Comparison of ENCODE assay signal across 15 mouse cellular contexts in genomic region chr7:89423688-89424255, GRCm38 (mm10). TPM values are rescaled to one million over a fixed set of nuclear protein-coding genes. Genes with fewer than 3 reads are reported as not detected.
DNase-seq lines count a peak whose midpoint lies in the region; ATAC-seq lines count a peak whose summit lies in the region.
"Had no signal": no experiment of that assay in that cellular context is flagged by ENCODE, and none has a peak within 500 bp of the region (broad histone marks: within the 10 kb centered on the region; RNA-seq: fewer than 3 reads in every experiment).

No protein-coding gene starts in this region.

- H3K9me3 ChIP-seq in midbrain, embryonic 11.5 days (ENCODE audit: control insufficient read depth, low read length) = no peaks in the 10 kb centered on the region
- no peaks in the 10 kb centered on the region for H3K9me3 ChIP-seq in midbrain, embryonic 10.5 days (replicated peaks)
- no peaks in the 10 kb centered on the region for H3K9me3 ChIP-seq in kidney, embryonic 14.5 days (ENCODE audit: control insufficient read depth, low read length)
- no peaks in the 10 kb centered on the region for H3K9me3 ChIP-seq in liver, embryonic 13.5 days (replicated peaks)
- H3K9me3 ChIP-seq: G1E; midbrain, embryonic 15.5 days had no signal

- no peak overlapping the region for H3K9ac ChIP-seq in midbrain, embryonic 11.5 days (ENCODE audit: low read length)
- H3K9ac ChIP-seq in kidney, embryonic 14.5 days (ENCODE audit: low read depth, low read length) = no peak overlapping the region
- H3K9ac ChIP-seq in liver, embryonic 13.5 days = no peak overlapping the region
- H3K9ac ChIP-seq: lung, embryonic 14.5 days; midbrain, embryonic 15.5 days had no signal

- 72% methylated on average over 8 of the region's 8 CpGs for WGBS in midbrain, embryonic 11.5 days
- 65% methylated on average over 8 of the region's 8 CpGs for WGBS in midbrain, embryonic 10.5 days
- 23% methylated on average over 8 of the region's 8 CpGs for WGBS in kidney, embryonic 14.5 days
- WGBS in liver, embryonic 13.5 days (ENCODE audit: insufficient replicate concordance) = 62% methylated on average over 8 of the region's 8 CpGs

- no peak overlapping the region for H3K4me3 ChIP-seq in midbrain, embryonic 11.5 days (ENCODE audit: low read depth, low read length)
- no peak overlapping the region for H3K4me3 ChIP-seq in midbrain, embryonic 10.5 days
- no peak overlapping the region for H3K4me3 ChIP-seq in kidney, embryonic 14.5 days (ENCODE audit: low read length)
- no peak overlapping the region for H3K4me3 ChIP-seq in liver, embryonic 13.5 days (replicated peaks)
- H3K4me3 ChIP-seq: heart, adult 2 months; midbrain, embryonic 15.5 days had no signal

- H3K36me3 ChIP-seq in midbrain, embryonic 11.5 days (ENCODE audit: control insufficient read depth, insufficient read depth, low read length) = no peaks in the 10 kb centered on the region
- H3K36me3 ChIP-seq in midbrain, embryonic 10.5 days = no peaks in the 10 kb centered on the region
- no peaks in the 10 kb centered on the region for H3K36me3 ChIP-seq in kidney, embryonic 14.5 days (ENCODE audit: control insufficient read depth, insufficient read depth, low read length)
- H3K36me3 ChIP-seq in liver, embryonic 13.5 days = no peaks in the 10 kb centered on the region
- H3K36me3 ChIP-seq: G1E; midbrain, embryonic 15.5 days had no signal

- DNase-seq in midbrain, embryonic 11.5 days (ENCODE audit: low spot score, missing footprints) = peak; percentile 79
- DNase-seq in midbrain, embryonic 10.5 days (ENCODE audit: low spot score) = no peak
- no peak for DNase-seq in liver, embryonic 13.5 days
- no peak for DNase-seq in thymus, postnatal 36 days
- no peak for DNase-seq in adrenal gland, adult 18-20 months (ENCODE audit: low spot score in 2 of 2)
- DNase-seq in left cerebral cortex, postnatal 10 days (ENCODE audit: extremely low spot score in 1 of 2, low spot score in 2 of 2) = no peak
- DNase-seq: cerebellum, adult 11-12 months; heart, adult 2 months; lung, embryonic 14.5 days; thymus, postnatal 14 days had no signal

- H3K4me1 ChIP-seq in midbrain, embryonic 11.5 days (ENCODE audit: control insufficient read depth, insufficient read depth, low read length) = no peaks in the 10 kb centered on the region
- H3K4me1 ChIP-seq in midbrain, embryonic 10.5 days = no peaks in the 10 kb centered on the region
- H3K4me1 ChIP-seq in kidney, embryonic 14.5 days (ENCODE audit: control insufficient read depth, insufficient read depth, low read length) = peaks cover 26% of the 10 kb centered on the region
- H3K4me1 ChIP-seq in liver, embryonic 13.5 days (replicated peaks) = 0 out of 2 replicates have a peak, but pooled peaks cover 4% of the 10 kb centered on the region
- H3K4me1 ChIP-seq: midbrain, embryonic 15.5 days had no signal

- intact Hi-C loops in left cerebral cortex, postnatal 10 days (cut with DNase I) = no loop called here

- no peak for ATAC-seq in midbrain, embryonic 11.5 days (ENCODE audit: low FRiP score)
- peak; percentile 54 for ATAC-seq in kidney, embryonic 14.5 days (ENCODE audit: low FRiP score, low TSS enrichment)
- ATAC-seq in liver, embryonic 13.5 days (ENCODE audit: low read depth) = peak; percentile 52; the same call in 1 of the 2 replicates
- ATAC-seq: forebrain, embryonic 14.5 days; midbrain, embryonic 15.5 days had no signal

- no peaks in the 10 kb centered on the region for H3K27me3 ChIP-seq in midbrain, embryonic 11.5 days (ENCODE audit: control insufficient read depth, insufficient read depth, low read length)
- no peaks in the 10 kb centered on the region for H3K27me3 ChIP-seq in midbrain, embryonic 10.5 days (ENCODE audit: low read depth, poor library complexity, severe bottlenecking)
- H3K27me3 ChIP-seq in kidney, embryonic 14.5 days (ENCODE audit: control insufficient read depth, insufficient read depth, low read length) = no peaks in the 10 kb centered on the region
- H3K27me3 ChIP-seq in liver, embryonic 13.5 days = no peaks in the 10 kb centered on the region
- H3K27me3 ChIP-seq: midbrain, embryonic 15.5 days had no signal

- H3K27ac ChIP-seq in midbrain, embryonic 11.5 days (ENCODE audit: low read depth, low read length) = no peak overlapping the region
- no peak overlapping the region for H3K27ac ChIP-seq in midbrain, embryonic 10.5 days (replicated peaks)
- H3K27ac ChIP-seq in kidney, embryonic 14.5 days (ENCODE audit: low read depth, low read length) = peak overlapping the region; percentile 51; the same call in 1 of the 2 replicates
- no peak overlapping the region for H3K27ac ChIP-seq in liver, embryonic 13.5 days
- H3K27ac ChIP-seq: heart, adult 2 months; macrophage; midbrain, embryonic 15.5 days had no signal

- H3K4me2 ChIP-seq in midbrain, embryonic 11.5 days = no peak overlapping the region
- no peak overlapping the region for H3K4me2 ChIP-seq in kidney, embryonic 14.5 days (replicated peaks; ENCODE audit: low read depth, low read length)
- H3K4me2 ChIP-seq in liver, embryonic 13.5 days = no peak overlapping the region
- H3K4me2 ChIP-seq: lung, embryonic 14.5 days; midbrain, embryonic 15.5 days had no signal

RNA-seq across cellular contexts. Expression of gene Fzd4, which starts 19.6 kb away (rescaled TPM):
- 2.0 and 2.6 TPM in 2 replicates for polyA plus RNA-seq in midbrain, embryonic 11.5 days (2014; fragmentation: Nextera tagmentation; extraction: Ambion mirVana)
- polyA plus RNA-seq in midbrain, embryonic 10.5 days (2016; fragmentation: Nextera tagmentation; extraction: Ambion mirVana) = 2.6 and 3.2 TPM in 2 replicates
- 19.9 and 42.0 TPM in 2 replicates for polyA plus RNA-seq in kidney, embryonic 14.5 days (2014; fragmentation: Nextera tagmentation; extraction: Ambion mirVana)
- polyA plus RNA-seq in liver, embryonic 13.5 days (2015; fragmentation: Nextera tagmentation; extraction: Ambion mirVana) = 1.7 and 2.1 TPM in 2 replicates
- 10 to 100 TPM; 26.2 to 36.4 TPM for total RNA-seq in adrenal gland, adult 18-20 months (2021)
- 1 to 10 TPM; 5.4 to 7.8 TPM for total RNA-seq in left cerebral cortex, postnatal 10 days (2021)
- polyA plus RNA-seq: G1E had no signal

RNA-seq across cellular contexts. Expression of gene Tmem135, which starts 19.8 kb away (rescaled TPM):
- polyA plus RNA-seq in midbrain, embryonic 11.5 days (2014; fragmentation: Nextera tagmentation; extraction: Ambion mirVana) = 15.1 and 16.7 TPM in 2 replicates
- 14.4 and 16.3 TPM in 2 replicates for polyA plus RNA-seq in midbrain, embryonic 10.5 days (2016; fragmentation: Nextera tagmentation; extraction: Ambion mirVana)
- polyA plus RNA-seq in kidney, embryonic 14.5 days (2014; fragmentation: Nextera tagmentation; extraction: Ambion mirVana) = 19.2 and 31.9 TPM in 2 replicates
- 12.4 and 16.7 TPM in 2 replicates for polyA plus RNA-seq in liver, embryonic 13.5 days (2015; fragmentation: Nextera tagmentation; extraction: Ambion mirVana)
- 100 to 1,000 TPM in 1 of 2 experiments, 10 to 100 TPM in 1; 98.0 to 110 TPM for total RNA-seq in adrenal gland, adult 18-20 months (2021)
- 10 to 100 TPM; 55.6 to 60.5 TPM for total RNA-seq in left cerebral cortex, postnatal 10 days (2021)
